Mouse (Mus musculus) ovary, postnatal 14 days (tissue): ENCODE results near the gene Bcas3.

ENCODE experiments used
- DNase-seq: peaks from one replicate; pipeline ENCODE4 v3.0.0; 2022; ENCODE audit warnings: low spot score

Bcas3 gene

GRCm38 (mm10) chr11:85352539-85353380 is at the start of gene Bcas3:
Gene Bcas3, plus strand, starts transcription at chr11:85353167.
- peak; percentile 95 for DNase-seq

DNA sequence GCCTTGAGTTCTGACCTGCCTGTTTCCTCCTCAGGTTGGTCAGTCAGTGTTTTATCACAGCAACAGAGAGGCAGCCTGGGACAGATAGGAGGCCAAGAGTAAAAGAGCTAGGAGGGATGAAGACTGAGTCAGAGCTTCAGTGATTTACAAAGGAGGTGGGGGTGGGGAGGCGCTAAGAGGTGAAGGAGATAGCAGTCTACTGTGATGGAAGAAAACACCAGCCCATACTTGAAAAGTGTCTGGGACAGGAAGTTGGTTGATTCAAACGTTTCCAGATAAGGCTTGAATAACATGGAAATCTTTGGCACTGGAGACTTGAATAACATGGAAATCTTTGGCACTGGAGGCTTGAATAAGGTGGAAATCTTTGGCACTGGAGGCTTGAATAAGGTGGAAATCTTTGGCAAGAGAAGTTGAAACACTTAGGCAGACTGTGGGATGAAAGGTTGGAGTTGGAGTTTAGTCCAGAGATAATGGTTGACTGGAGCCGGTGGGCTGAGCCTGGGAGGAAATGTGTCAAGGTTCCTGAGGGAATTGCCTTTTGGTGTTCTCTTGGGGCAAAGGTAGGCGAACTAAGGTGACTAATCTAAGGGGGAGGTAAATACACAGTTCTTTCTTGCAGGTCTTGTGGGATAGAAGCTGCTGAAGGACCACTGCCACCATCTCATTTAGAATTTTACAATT is 46.2 kb upstream of the Bcas3 start:
- DNase-seq = no peak

DNA sequence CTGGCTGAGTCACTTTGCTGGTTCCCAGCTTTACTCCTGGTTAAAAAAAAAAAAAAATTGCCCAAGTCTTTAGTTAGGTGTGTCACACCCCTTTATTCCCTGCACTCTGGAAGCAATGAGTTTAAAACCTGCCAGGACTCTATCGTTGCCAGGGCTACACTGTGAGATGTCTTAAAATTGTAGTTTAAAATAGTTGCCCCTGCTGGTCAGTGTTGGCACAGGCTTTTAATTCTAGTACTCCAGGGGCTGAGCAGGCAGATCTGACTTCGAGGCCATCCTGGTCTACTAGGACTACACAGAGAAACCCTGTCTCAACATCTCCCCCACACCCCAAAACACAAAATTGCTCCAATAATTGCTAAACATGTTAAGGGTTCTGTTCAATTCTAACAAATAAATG is 44.2 kb upstream of the Bcas3 start:
- no peak for DNase-seq

DNA sequence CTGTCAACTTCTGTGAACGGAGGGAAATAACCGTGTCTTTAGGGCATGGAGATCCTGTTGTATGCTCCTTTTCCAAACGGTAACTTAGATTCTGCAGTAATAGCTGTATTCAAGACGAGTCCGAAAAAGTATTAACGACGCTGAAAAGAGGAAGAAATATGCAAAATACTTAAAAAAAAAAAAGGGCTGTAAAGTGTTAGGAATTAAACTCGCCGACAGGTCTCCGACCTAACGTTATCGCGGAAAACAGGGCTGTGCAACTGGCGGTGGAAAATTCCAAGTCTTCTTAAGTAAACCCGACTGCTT is 42.6 kb upstream of the Bcas3 start:
- DNase-seq = no peak

GRCm38 (mm10) chr11:85310713-85311574 is 42.0 kb upstream of the Bcas3 start, which contains the start of gene Ppm1d:
Gene Ppm1d, plus strand, starts transcription at chr11:85311244.
- peak; percentile 95 for DNase-seq

GRCm38 (mm10) chr11:85311645-85312490 is 41.1 kb upstream of the Bcas3 start:
- DNase-seq = peak; percentile 10

GRCm38 (mm10) chr11:85312818-85313217 is 40.1 kb upstream of the Bcas3 start:
- peak; percentile 65 for DNase-seq

DNA sequence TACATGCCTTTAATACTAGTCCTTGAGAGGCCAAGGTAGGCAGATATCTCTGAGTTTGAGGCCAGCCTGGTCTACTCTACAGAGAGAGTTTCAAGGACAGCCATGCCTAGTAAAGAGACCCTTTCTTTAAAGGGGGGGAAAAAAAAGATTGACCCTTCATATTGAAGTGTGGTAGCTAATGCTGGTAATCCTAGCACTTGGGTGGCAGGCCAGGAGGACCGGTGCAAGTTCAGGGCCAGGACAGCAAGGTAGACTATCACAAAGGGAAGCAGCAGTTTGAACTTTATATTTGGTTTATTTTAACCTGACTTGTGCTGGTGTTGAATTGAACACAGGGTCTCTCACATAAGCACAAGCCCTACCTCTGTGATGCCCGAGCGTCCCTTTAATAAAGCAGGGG is 39.6 kb upstream of the Bcas3 start:
- DNase-seq = no peak

- DNase-seq = no peak
These were observed 29.2 kb upstream of the Bcas3 start for GRCm38 (mm10) chr11:85323567-85324330.

GRCm38 (mm10) chr11:85328717-85329116 is 24.2 kb upstream of the Bcas3 start:
- DNase-seq = no peak

- no peak for DNase-seq
These were observed 23.6 kb upstream of the Bcas3 start for GRCm38 (mm10) chr11:85329167-85329894.

- peak; percentile 25 for DNase-seq
These were observed 18.2 kb upstream of the Bcas3 start for GRCm38 (mm10) chr11:85334778-85335177.

GRCm38 (mm10) chr11:85339173-85339831 is 13.7 kb upstream of the Bcas3 start:
- no peak for DNase-seq

- DNase-seq = no peak
These were observed 12.8 kb upstream of the Bcas3 start for GRCm38 (mm10) chr11:85340070-85340616.

- no peak for DNase-seq
These were observed 852 bp downstream of the Bcas3 start for GRCm38 (mm10) chr11:85353819-85354218.

DNA sequence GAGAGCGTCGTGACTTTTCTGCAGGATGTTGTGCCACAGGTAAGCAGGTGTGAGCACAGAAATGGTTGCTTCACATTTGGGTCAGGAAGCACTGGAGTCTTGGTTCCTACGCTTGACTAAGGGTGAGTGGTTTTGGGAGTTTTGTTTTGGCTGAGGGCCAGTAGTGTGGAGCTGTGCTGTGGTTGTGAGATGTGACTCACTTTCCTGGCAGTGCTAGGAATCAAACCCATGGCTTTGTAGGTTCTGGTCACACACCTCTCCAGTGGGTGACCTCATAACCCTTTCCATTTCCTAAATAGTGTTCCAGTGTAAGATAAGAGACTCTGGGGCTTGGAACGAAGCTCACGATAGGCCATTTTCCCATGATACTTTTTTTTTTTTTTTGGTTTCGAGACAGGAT is 6.7 kb downstream of the Bcas3 start:
- DNase-seq = no peak

GRCm38 (mm10) chr11:85361621-85362020 is 8.7 kb downstream of the Bcas3 start:
- no peak for DNase-seq

DNA sequence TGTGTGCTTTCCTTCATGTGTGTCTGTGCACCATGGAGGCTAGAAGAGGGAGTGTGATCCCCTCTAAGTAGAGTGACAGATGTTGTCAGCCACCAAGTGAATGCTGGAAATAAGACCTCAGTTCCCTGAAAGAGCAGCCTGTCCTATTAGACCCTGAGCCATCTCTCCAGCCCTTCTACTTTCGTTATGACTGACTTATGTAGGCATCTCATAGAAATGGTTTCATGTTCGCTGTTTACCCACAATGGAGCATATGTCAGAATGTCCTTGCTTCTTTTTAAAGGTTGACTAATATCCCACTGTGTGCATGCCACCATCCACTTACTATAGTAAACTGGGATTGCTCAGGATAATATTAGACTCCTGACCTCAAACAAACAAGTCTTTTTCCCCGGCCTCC is 13.2 kb downstream of the Bcas3 start:
- no peak for DNase-seq

DNA sequence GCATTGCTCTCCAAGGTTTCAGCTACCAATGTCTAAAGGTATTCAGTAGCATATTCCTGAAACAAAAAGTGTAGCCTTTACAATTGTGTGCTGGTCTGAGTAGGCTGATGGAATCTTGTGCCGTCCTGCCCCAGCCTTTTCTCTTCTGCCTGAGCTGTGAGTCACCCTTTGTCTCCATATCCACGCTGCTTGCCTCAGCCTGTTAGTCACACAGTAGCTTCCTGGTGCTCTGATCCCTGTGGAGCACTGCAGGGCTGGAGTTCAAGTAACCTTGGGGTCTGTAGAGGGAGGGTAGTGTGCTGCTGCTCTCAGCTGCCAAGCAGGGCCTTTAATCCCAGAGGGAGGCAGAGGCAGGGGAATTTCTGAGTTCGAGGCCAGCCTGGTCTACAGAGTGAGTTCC is 14.9 kb downstream of the Bcas3 start:
- no peak for DNase-seq
